Comparison of ENCODE assay signal across 24 mouse cellular contexts in genomic region chr11:32035831-32036230, GRCm38 (mm10). TPM values are rescaled to one million over a fixed set of nuclear protein-coding genes. Genes with fewer than 3 reads are reported as not detected.
DNase-seq lines count a peak whose midpoint lies in the region; ATAC-seq and TF ChIP-seq lines count a peak whose summit lies in the region.
"Had no signal": no experiment of that assay in that cellular context is flagged by ENCODE, and none has a peak within 500 bp of the region (broad histone marks: within the 10 kb centered on the region; RNA-seq: fewer than 3 reads in every experiment).

No protein-coding gene starts in this region.

- no peak overlapping the region for H3K4me3 ChIP-seq in hindbrain, embryonic 13.5 days
- no peak overlapping the region for H3K4me3 ChIP-seq in hindbrain, embryonic 11.5 days (ENCODE audit: low read depth, low read length)
- H3K4me3 ChIP-seq in hindbrain, embryonic 15.5 days, result no peak overlapping the region
- H3K4me3 ChIP-seq in midbrain, postnatal 0 days (ENCODE audit: low read depth, low read length), result no peak overlapping the region
- H3K4me3 ChIP-seq: embryonic facial prominence, embryonic 12.5 days; forebrain, embryonic 15.5 days; heart, embryonic 13.5 days had no signal

- 77% methylated on average over 5 of the region's 5 CpGs for WGBS in hindbrain, embryonic 13.5 days
- WGBS in hindbrain, embryonic 11.5 days, result 80% methylated on average over 5 of the region's 5 CpGs
- 72% methylated on average over 5 of the region's 5 CpGs for WGBS in hindbrain, embryonic 15.5 days
- WGBS in midbrain, postnatal 0 days, result 65% methylated on average over 5 of the region's 5 CpGs

- H3K4me2 ChIP-seq in hindbrain, embryonic 13.5 days, result no peak overlapping the region
- no peak overlapping the region for H3K4me2 ChIP-seq in hindbrain, embryonic 11.5 days (replicated peaks; ENCODE audit: low read depth, low read length)
- no peak overlapping the region for H3K4me2 ChIP-seq in hindbrain, embryonic 15.5 days
- no peak overlapping the region for H3K4me2 ChIP-seq in midbrain, postnatal 0 days (ENCODE audit: low read depth, low read length, poor library complexity, severe bottlenecking)
- H3K4me2 ChIP-seq: embryonic facial prominence, embryonic 12.5 days; forebrain, embryonic 15.5 days; heart, embryonic 13.5 days had no signal

- no peaks in the 10 kb centered on the region for H3K27me3 ChIP-seq in hindbrain, embryonic 13.5 days
- no peaks in the 10 kb centered on the region for H3K27me3 ChIP-seq in hindbrain, embryonic 11.5 days (ENCODE audit: control insufficient read depth, insufficient read depth, low read length)
- H3K27me3 ChIP-seq in hindbrain, embryonic 15.5 days, result no peaks in the 10 kb centered on the region
- no peaks in the 10 kb centered on the region for H3K27me3 ChIP-seq in midbrain, postnatal 0 days (ENCODE audit: insufficient read depth, low read length)
- H3K27me3 ChIP-seq: CH12.LX; embryonic facial prominence, embryonic 12.5 days; forebrain, embryonic 15.5 days had no signal

- H3K4me1 ChIP-seq in hindbrain, embryonic 13.5 days (replicated peaks), result peaks cover 49% of the 10 kb centered on the region
- H3K4me1 ChIP-seq in hindbrain, embryonic 11.5 days (replicated peaks; ENCODE audit: control insufficient read depth, insufficient read depth, low read length), result no peaks in the 10 kb centered on the region
- peaks cover 37% of the 10 kb centered on the region for H3K4me1 ChIP-seq in hindbrain, embryonic 15.5 days (replicated peaks)
- H3K4me1 ChIP-seq in midbrain, postnatal 0 days (ENCODE audit: insufficient read depth, low read length), result no peaks in the 10 kb centered on the region
- H3K4me1 ChIP-seq: embryonic facial prominence, embryonic 12.5 days had no signal

- H3K36me3 ChIP-seq in hindbrain, embryonic 13.5 days, result peaks cover 8% of the 10 kb centered on the region
- no peaks in the 10 kb centered on the region for H3K36me3 ChIP-seq in hindbrain, embryonic 11.5 days (ENCODE audit: control insufficient read depth, insufficient read depth, low read length)
- 0 out of 2 replicates have a peak, but pooled peaks cover 3% of the 10 kb centered on the region for H3K36me3 ChIP-seq in hindbrain, embryonic 15.5 days
- no peaks in the 10 kb centered on the region for H3K36me3 ChIP-seq in midbrain, postnatal 0 days (ENCODE audit: insufficient read depth, low read length)
- H3K36me3 ChIP-seq: embryonic facial prominence, embryonic 12.5 days; G1E; heart, embryonic 13.5 days had no signal

- H3K9me3 ChIP-seq in hindbrain, embryonic 13.5 days, result no peaks in the 10 kb centered on the region
- H3K9me3 ChIP-seq in hindbrain, embryonic 11.5 days (ENCODE audit: control insufficient read depth, low read length), result no peaks in the 10 kb centered on the region
- no peaks in the 10 kb centered on the region for H3K9me3 ChIP-seq in hindbrain, embryonic 15.5 days
- no peaks in the 10 kb centered on the region for H3K9me3 ChIP-seq in midbrain, postnatal 0 days (ENCODE audit: low read length)
- H3K9me3 ChIP-seq: embryonic facial prominence, embryonic 12.5 days; forebrain, embryonic 15.5 days; G1E; heart, embryonic 13.5 days had no signal

- H3K27ac ChIP-seq in hindbrain, embryonic 13.5 days, result peak overlapping the region; percentile 60
- H3K27ac ChIP-seq in hindbrain, embryonic 11.5 days (ENCODE audit: low read depth, low read length), result no peak overlapping the region
- peak overlapping the region; percentile 49 for H3K27ac ChIP-seq in hindbrain, embryonic 15.5 days (replicated peaks)
- peak overlapping the region; percentile 51 for H3K27ac ChIP-seq in midbrain, postnatal 0 days (ENCODE audit: low read depth, low read length)
- H3K27ac ChIP-seq: embryonic facial prominence, embryonic 12.5 days; forebrain, embryonic 15.5 days; heart, embryonic 13.5 days; kidney, postnatal 0 days had no signal

- ATAC-seq in hindbrain, embryonic 13.5 days (ENCODE audit: low FRiP score), result no peak
- no peak for ATAC-seq in hindbrain, embryonic 11.5 days (ENCODE audit: low FRiP score)
- no peak for ATAC-seq in hindbrain, embryonic 15.5 days (ENCODE audit: low FRiP score, low read depth)
- ATAC-seq in midbrain, postnatal 0 days (ENCODE audit: low FRiP score), result no peak
- no peak for ATAC-seq in erythroid progenitor cell, adult 5-6 weeks (replicated peaks; ENCODE audit: low FRiP score, poor library complexity, severe bottlenecking)
- ATAC-seq: forebrain, embryonic 15.5 days; inflammation-experienced regulatory T-cells, adult 6 months; Patski had no signal

- H3K9ac ChIP-seq in hindbrain, embryonic 13.5 days, result no peak overlapping the region
- no peak overlapping the region for H3K9ac ChIP-seq in hindbrain, embryonic 11.5 days (ENCODE audit: low read depth, low read length)
- no peak overlapping the region for H3K9ac ChIP-seq in hindbrain, embryonic 15.5 days
- no peak overlapping the region for H3K9ac ChIP-seq in midbrain, postnatal 0 days (replicated peaks; ENCODE audit: low read length, poor library complexity, severe bottlenecking)
- H3K9ac ChIP-seq: embryonic facial prominence, embryonic 12.5 days; forebrain, embryonic 15.5 days; heart, embryonic 13.5 days had no signal

- TF ChIP-seq CTCF in midbrain, postnatal 0 days (IDR thresholded peaks at IDR 0.05), result no peak

- DNase-seq in hindbrain, embryonic 11.5 days (ENCODE audit: low spot score), result no peak
- peak; percentile 63 for DNase-seq in brain, adult 2 months (ENCODE audit: low read depth, low spot score)
- DNase-seq in midbrain, postnatal 0 days (ENCODE audit: low spot score), result no peak
- DNase-seq in ovary, postnatal 36 days (ENCODE audit: low spot score), result no peak
- DNase-seq: B cell, adult 2 months; cerebellum, adult 11-12 months; cerebellum, postnatal 10 days; gastrocnemius, postnatal 25 days; heart, adult 18-20 months; heart, postnatal 14 days; kidney, adult 18-20 months; right cerebral cortex, postnatal 4 days; thymus, postnatal 14 days had no signal

RNA-seq across cellular contexts. Expression of gene Nsg2, which starts 35.6 kb away (rescaled TPM):
- polyA plus RNA-seq in hindbrain, embryonic 13.5 days (2015; fragmentation: Nextera tagmentation; extraction: Ambion mirVana), result 451 and 461 TPM in 2 replicates
- polyA plus RNA-seq in hindbrain, embryonic 11.5 days (2014; fragmentation: Nextera tagmentation; extraction: Ambion mirVana), result 44.3 and 44.9 TPM in 2 replicates
- polyA plus RNA-seq in hindbrain, embryonic 15.5 days (2015; fragmentation: Nextera tagmentation; extraction: Ambion mirVana), result 496 and 530 TPM in 2 replicates
- 1,042 and 1,173 TPM in 2 replicates for total RNA-seq in midbrain, postnatal 0 days (2014; rRNA removed)
- 641 and 644 TPM in 2 replicates for polyA plus RNA-seq in midbrain, postnatal 0 days (2015; fragmentation: Nextera tagmentation; extraction: Ambion mirVana)
- total RNA-seq in erythroid progenitor cell, adult 5-6 weeks (2015; ENCODE audit: low replicate concordance), result 0.72 TPM in 1 of 2 replicates, not detected in the other
- total RNA-seq in erythroid progenitor cell, adult 5-6 weeks (2017; ENCODE audit: low replicate concordance), result 0.90 TPM in 1 of 2 replicates, not detected in the other
- polyA plus RNA-seq: G1E, Patski had no signal
